Mouse (Mus musculus): ENCODE data around the gene Steap2.

The Steap2 gene

GRCm38 (mm10) chr5:5664371-5664926 is 29.9 kb downstream of the Steap2 start:
- DNase-seq (ENCODE audit: low read depth): no peak

- no peak for DNase-seq (ENCODE audit: low read depth)
These were observed 30.6 kb downstream of the Steap2 start, which contains the start of gene Cfap69 for GRCm38 (mm10) chr5:5663655-5664370. Cfap69 (minus strand) TSS chr5:5664239.

GRCm38 (mm10) chr5:5663057-5663456 is 31.3 kb downstream of the Steap2 start:
- DNase-seq (ENCODE audit: low read depth): no peak

- DNase-seq (ENCODE audit: low read depth): no peak
These were observed 35.7 kb downstream of the Steap2 start for GRCm38 (mm10) chr5:5658680-5659079.

DNA sequence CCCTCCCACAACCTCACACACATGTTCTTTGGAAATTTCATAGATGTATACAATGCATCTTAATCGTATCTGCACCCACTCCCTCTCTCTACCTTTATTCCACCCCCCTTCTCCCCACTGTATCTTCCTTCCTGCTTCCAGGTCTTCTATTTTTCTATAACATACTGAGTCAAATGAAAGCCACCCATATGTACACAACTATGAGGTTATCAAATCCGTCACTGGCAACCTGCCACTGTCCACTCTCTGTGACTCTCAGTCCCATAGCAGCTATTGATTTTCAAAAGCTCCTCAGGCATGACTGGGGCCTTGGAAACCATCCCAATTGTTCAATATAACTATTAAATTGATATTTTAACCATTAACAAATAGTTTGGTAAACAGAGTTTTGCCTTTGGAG is 36.4 kb downstream of the Steap2 start:
- DNase-seq (ENCODE audit: low read depth): no peak

DNA sequence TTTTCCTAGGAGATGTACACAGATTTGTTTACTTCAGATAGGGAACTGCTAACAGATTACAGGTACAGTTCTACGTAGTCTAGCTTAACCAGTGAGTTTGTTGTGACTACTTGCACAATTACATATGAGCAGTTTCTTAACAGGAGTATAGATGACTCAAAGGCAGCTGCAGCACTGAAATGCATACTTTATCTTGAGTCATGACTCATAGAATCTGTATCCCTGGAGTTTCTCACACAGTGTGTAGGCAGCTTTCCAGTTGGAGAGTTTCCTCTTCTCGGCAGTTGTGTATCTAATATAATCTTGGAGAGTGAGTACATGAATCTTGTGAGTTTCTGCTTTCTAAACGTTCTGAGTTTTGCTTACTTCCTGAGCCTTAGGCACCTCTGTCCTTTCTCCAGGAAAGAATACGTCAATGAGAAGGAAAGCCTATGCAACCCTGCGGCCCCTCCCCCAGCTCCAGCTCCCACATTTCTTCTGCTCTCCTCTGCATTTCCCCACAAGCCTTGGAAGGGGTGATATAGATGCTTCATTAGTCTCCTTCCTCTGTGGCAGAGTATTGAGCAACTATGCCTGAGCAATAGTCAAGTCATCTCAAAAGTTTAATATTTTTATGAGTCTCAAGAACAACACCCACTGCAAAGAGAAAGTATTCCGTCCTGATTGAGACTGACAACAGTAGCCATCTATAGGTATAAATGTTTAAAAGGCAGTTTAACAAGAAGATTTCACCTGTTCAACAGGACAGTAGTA is 45.4 kb downstream of the Steap2 start:
- peak; percentile 73 for DNase-seq (ENCODE audit: low read depth)

- DNase-seq (ENCODE audit: low read depth): no peak
These were observed 48.2 kb downstream of the Steap2 start for GRCm38 (mm10) chr5:5646173-5646572.

DNA sequence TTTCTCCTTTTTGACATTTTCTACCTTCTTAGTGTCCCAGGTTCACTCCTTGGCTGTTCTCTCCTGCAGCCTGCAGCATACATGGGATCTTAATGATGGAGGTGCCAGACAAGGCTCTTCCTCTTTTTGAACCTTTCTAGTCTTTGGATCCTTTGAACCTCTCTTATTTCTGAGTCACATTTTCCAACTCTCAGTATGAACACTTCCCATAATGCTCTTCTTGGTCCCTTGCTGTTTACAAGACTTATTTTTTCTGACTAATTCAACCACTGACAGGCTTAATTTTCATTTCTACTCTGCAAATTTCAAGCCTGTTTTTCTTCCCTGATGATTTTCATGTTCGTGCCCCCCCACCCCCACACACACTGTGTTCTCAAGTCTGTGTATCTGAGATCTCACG is 55.9 kb downstream of the Steap2 start:
- no peak for DNase-seq (ENCODE audit: low read depth)

GRCm38 (mm10) chr5:5625491-5625890 is 68.9 kb downstream of the Steap2 start:
- DNase-seq (ENCODE audit: low read depth): no peak

DNA sequence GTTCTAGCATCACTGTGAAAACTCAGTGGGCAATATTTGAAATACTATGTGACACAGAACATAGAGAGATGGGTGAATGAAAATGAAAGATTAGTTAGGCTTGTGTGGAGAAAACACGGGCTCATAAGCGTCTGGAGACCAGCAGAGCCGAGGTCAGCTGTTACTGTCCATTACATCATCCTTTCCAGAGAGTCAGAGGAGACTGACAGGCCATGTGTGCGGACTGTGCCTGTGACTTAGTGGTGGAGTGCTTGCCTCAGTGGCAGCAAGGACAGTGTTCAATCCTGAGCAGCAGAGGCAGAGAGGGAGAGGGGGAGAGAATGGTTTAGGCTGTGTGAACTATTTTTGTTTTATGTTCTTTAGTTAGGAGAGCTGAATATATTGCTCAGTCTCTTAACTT is 76.0 kb downstream of the Steap2 start:
- DNase-seq (ENCODE audit: low read depth): no peak
